Mouse (Mus musculus): ENCODE measurements at regions not wholly inside any gene's neighbourhood (a gene's known extent, or its start where the extent isn't known, plus 50 kb on each side); places are given as distances from the start of the nearest gene placed in this dataset.

- no peak for ATAC-seq (replicated peaks; ENCODE audit: poor library complexity, severe bottlenecking)
These were observed 235.6 kb downstream of the Csl start for GRCm38 (mm10) chr10:99523817-99524216.

- no peak for ATAC-seq (replicated peaks; ENCODE audit: poor library complexity, severe bottlenecking)
These were observed 234.9 kb downstream of the Csl start for GRCm38 (mm10) chr10:99524273-99525212.

GRCm38 (mm10) chr10:99526148-99526547 is 233.3 kb downstream of the Csl start:
- no peak for ATAC-seq (replicated peaks; ENCODE audit: poor library complexity, severe bottlenecking)

GRCm38 (mm10) chr10:99526561-99526960 is 232.9 kb downstream of the Csl start:
- no peak for ATAC-seq (replicated peaks; ENCODE audit: poor library complexity, severe bottlenecking)

- no peak for ATAC-seq (replicated peaks; ENCODE audit: poor library complexity, severe bottlenecking)
These were observed 228.4 kb downstream of the Csl start for GRCm38 (mm10) chr10:99531104-99531503.

GRCm38 (mm10) chr10:99531556-99531955 is 227.9 kb downstream of the Csl start:
- ATAC-seq (replicated peaks; ENCODE audit: poor library complexity, severe bottlenecking): no peak

GRCm38 (mm10) chr10:99531992-99532391 is 227.5 kb downstream of the Csl start:
- no peak for ATAC-seq (replicated peaks; ENCODE audit: poor library complexity, severe bottlenecking)

GRCm38 (mm10) chr10:99532697-99533119 is 226.8 kb downstream of the Csl start:
- ATAC-seq (replicated peaks; ENCODE audit: poor library complexity, severe bottlenecking): no peak

GRCm38 (mm10) chr10:99533468-99533867 is 226.0 kb downstream of the Csl start:
- ATAC-seq (replicated peaks; ENCODE audit: poor library complexity, severe bottlenecking): no peak

GRCm38 (mm10) chr10:99534237-99534636 is 225.2 kb downstream of the Csl start:
- no peak for ATAC-seq (replicated peaks; ENCODE audit: poor library complexity, severe bottlenecking)

GRCm38 (mm10) chr10:99538639-99539038 is 220.8 kb downstream of the Csl start:
- ATAC-seq (replicated peaks; ENCODE audit: poor library complexity, severe bottlenecking): no peak

GRCm38 (mm10) chr10:99552373-99552772 is 207.1 kb downstream of the Csl start:
- no peak for ATAC-seq (replicated peaks; ENCODE audit: poor library complexity, severe bottlenecking)

- no peak for ATAC-seq (replicated peaks; ENCODE audit: poor library complexity, severe bottlenecking)
These were observed 206.5 kb downstream of the Csl start for GRCm38 (mm10) chr10:99552836-99553540.

GRCm38 (mm10) chr10:99555021-99555420 is 204.4 kb downstream of the Csl start:
- ATAC-seq (replicated peaks; ENCODE audit: poor library complexity, severe bottlenecking): no peak

GRCm38 (mm10) chr10:99555658-99556352 is 203.7 kb downstream of the Csl start:
- no peak for ATAC-seq (replicated peaks; ENCODE audit: poor library complexity, severe bottlenecking)

GRCm38 (mm10) chr10:99556353-99557036 is 203.0 kb downstream of the Csl start:
- no peak for ATAC-seq (replicated peaks; ENCODE audit: poor library complexity, severe bottlenecking)

- no peak for ATAC-seq (replicated peaks; ENCODE audit: poor library complexity, severe bottlenecking)
These were observed 200.8 kb downstream of the Csl start for GRCm38 (mm10) chr10:99558656-99559055.

- no peak for ATAC-seq (replicated peaks; ENCODE audit: poor library complexity, severe bottlenecking)
These were observed 198.2 kb downstream of the Csl start for GRCm38 (mm10) chr10:99561166-99561818.

- ATAC-seq (replicated peaks; ENCODE audit: poor library complexity, severe bottlenecking): no peak
These were observed 194.9 kb downstream of the Csl start for GRCm38 (mm10) chr10:99564605-99565004.

GRCm38 (mm10) chr10:99568424-99568823 is 191.0 kb downstream of the Csl start:
- no peak for ATAC-seq (replicated peaks; ENCODE audit: poor library complexity, severe bottlenecking)

Measured in granulocyte monocyte progenitor cell, adult 5-6 weeks (primary cell).